Mouse (Mus musculus) embryo, embryonic 9.5 days (tissue): ENCODE measurements at regions not wholly inside any gene's neighbourhood (a gene's known extent, or its start where the extent isn't known, plus 50 kb on each side); places are given as distances from the start of the nearest gene placed in this dataset.

Source experiments
- DNase-seq: peaks from one replicate; pipeline ENCODE4 v3.0.0-alpha.2; 2017; ENCODE audit errors: extremely low spot score

DNA sequence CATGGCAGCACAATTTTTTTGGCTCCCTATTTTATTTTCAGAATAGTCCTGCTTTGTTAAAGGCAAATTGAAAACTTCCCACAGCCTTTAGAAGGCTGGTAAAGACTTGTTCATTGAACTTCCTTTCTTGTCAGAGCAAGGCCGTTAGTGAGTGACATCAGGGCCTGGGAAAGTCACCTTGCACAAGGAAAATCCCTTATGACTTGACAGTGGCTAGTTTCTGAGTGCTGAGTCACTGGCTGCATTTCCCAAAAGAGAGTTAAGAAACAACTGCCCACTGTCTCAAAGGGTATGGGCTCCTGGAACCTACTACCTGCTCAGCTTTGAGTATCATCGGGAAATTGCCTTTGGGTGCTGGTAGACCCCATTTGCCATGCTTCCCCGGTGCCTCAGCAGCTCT lies 89.2 kb upstream of the Marcks start:
- no peak for DNase-seq

DNA sequence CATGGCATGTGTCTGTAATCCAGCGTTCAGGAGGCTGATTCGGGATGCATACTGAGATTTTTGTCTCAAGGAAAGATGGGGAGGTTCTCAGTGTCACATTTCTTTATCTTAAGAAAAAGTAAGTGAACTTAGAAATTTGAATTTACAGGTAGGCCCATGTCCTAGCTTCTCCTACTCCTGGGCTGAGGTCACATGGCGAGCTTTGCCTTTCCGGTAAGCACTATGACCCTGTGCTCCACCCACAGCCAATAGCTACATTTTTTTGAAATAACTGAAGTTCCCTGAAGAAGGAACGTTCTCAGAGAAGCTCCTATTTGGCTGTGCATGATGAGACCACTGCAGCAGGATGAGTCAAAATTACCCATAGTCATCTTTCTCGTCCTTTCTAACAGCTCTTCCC lies 83.0 kb upstream of the Marcks start:
- DNase-seq, result no peak

DNA sequence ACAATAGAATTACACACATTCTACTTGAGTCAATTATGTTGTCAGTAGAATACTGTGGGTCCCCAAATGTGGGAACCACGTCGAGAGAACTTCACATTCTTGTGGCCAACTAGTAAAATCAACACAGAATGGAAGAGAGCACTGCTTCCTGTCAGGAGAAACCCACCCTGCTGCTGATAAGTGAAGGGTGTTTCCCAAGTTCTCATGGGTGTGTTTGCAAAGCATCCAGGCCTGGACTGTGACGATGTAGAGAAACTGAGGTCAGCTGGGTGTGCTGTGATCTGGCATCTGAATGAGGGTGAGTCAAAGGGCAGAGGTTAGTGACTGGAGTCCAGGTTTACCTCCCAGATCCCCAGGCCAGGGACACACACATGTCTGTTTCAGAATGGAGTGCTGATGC lies 81.7 kb upstream of the Marcks start:
- DNase-seq, result no peak

DNA sequence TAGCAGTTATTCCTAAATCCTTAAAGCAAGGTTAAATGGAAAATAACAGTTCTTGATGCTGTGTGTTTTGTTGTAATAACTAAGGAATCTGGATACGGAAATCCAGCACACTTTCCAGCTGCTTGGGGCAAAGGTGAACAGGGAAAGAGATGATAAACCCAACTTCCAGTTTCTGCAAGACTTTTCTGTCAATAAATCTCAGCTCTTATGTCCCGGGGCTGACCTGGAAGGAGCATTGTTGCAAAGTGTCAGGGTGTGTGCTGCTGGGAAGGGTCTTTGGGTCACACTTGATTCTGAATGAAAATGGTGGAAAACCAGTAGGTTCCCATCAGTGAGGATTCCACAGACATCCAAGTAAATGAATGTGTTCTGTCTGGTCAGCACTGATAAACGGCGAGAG lies 81.2 kb upstream of the Marcks start:
- peak; percentile 12 for DNase-seq

DNA sequence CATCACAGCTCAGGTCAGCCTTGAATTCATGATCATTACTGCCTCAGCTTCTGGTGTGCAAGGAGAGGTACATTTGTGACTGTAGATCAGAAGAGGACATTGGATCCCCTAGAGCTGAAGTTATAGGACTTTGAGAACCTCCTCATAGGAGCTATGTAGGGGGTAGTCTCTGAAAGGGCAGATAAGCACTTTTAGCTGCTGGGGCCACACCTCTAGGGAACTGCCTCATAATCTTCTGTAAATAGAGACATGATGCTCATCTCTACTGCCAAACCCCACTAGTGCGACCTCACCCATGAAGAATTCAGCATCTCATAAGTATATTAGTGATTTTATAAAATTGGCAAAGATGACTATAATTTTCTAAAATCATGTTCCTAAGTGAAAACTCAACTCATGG lies 80.7 kb upstream of the Marcks start:
- DNase-seq, result no peak

DNA sequence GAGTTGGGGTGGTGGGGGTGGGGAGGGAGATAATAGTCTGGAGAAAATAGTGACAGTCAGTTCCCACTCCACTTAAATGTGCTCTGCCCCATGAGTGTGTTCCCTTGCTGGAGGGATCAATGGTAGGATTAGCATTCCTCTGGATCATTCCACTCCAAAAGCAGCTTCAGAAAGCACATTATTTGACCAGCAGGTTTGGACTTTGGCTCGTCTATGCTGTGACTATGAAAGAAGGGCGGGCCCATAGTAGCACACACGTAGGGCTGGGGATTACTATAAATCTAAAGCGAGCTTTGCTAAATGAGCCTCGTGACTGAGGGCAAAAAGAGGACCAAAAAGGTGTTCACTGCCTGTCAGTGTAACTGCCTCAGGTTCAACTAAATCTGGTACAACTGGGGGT lies 75.9 kb upstream of the Marcks start:
- DNase-seq, result no peak

DNA sequence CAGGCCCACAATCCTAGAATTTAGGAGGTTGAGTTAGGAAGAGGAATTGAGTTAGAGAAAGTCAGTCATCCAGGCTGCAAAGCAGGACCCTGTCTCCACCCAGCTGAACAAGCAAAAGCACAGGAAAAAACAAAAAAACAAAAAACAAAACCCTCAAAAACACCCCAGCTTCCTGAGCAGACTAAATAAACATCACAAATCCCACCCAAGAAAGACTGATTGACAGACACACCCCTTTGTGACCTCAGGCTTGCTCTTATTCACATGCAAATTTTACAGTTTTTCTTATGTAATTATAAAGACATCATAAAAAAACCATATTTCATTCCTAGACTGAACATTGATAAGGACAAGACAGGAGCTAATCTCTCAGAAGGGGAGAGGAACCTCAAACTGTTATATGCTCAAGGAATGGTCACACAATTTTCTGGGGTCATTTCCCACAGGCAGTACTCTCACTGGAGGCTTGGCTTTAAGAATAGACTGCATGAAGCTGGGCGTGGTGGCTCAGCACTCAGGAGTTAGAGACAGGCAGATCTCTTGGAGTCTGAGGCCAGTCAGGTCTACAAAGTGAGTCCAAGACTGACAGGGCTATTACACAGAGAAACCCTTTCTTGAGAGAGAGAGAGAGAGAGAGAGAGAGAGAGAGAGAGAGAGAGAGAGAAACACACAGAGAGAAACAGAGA lies 73.8 kb upstream of the Marcks start:
- DNase-seq, result no peak

DNA sequence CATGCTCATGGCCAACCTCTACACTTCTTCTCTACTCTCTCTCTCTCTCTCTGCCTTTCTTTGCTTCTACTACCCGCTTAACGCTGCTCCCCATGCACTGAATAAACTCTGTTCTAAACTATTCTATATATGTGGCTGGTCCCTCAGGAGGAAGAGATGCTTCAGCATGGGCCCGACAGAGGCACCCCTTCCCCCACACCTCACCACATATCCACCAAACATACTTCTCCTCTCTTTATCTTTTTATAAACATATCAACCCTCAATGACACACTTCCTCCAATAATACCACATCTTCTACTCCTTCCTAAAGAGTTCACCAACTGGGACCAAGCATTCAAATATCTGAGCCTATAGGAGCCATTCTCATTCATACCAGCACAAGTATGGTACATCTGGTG lies 72.6 kb upstream of the Marcks start:
- no peak for DNase-seq

DNA sequence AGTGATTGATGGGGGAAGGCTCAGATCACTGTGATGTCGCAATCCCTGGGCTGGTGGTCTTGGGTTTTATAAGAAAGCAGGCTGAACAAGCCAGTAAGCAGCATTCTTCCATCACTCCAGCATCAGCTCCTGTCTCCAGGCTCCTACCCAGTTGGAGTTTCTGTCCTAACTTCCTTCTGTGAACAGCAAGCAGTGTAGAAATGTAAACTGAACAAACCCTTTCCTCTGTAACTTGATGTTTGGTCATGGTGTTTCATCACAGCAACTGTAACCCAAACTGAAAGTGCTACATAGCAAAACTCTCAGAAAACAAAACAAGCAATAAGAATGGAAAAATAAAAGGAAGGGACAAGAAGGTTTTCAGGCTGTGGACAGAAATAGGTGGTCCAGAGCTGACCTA lies 71.5 kb upstream of the Marcks start:
- DNase-seq, result no peak

DNA sequence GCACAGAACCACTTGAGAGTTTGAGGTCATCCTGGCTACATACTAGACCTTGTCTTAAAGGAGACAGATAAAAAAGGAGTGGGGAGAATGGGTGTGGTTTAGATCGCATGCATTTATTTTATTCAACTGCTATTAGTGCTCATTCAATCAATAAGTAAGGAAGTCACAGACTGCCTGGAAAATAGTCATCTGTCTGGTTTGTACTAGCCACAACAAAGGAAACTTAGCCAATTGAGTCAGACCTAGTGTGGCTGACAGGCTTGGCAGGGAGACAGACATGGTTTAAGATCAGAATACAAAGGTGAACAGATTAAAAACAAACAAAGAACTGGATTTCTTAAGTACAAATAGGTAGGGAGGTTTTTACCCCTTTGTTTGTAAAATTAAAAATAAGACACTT lies 68.3 kb upstream of the Marcks start:
- no peak for DNase-seq

DNA sequence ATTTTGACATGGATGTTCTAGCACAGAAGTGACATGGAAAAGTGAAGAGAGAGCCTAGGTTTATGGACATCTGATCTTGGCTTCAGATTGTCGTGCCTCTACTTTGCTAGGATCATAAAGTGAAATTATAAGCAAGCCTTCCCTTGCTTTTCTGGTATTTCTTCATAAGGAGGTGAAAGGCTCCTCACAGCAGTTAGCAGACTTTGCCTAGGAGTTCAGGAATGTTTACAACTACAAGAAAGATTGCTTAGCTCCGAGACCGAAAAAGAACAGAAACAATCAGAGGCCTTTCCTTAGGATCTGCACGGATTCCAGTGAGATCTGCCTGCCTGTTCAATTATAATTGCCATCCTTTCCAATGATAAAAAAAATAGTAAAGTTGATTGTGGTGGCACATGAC lies 67.8 kb upstream of the Marcks start:
- DNase-seq, result no peak

DNA sequence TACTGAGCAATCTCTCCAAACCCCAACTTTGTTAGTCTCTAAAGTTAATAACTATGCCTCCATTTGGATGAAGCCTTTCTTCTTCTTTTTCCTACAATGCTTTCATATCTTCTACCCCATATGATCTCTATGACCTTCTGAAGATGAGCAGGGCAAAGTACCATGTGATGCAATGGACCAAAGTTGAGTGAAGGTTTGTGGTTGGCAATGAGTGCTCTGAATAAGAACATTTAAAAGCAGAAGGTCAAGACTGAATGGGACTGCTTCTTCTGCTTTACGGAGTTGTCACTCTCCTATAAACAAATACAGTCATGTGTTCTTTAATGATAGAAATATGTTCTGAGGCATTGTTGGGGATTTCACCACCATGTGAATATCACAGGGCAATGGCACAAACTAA lies 65.0 kb upstream of the Marcks start:
- no peak for DNase-seq

DNA sequence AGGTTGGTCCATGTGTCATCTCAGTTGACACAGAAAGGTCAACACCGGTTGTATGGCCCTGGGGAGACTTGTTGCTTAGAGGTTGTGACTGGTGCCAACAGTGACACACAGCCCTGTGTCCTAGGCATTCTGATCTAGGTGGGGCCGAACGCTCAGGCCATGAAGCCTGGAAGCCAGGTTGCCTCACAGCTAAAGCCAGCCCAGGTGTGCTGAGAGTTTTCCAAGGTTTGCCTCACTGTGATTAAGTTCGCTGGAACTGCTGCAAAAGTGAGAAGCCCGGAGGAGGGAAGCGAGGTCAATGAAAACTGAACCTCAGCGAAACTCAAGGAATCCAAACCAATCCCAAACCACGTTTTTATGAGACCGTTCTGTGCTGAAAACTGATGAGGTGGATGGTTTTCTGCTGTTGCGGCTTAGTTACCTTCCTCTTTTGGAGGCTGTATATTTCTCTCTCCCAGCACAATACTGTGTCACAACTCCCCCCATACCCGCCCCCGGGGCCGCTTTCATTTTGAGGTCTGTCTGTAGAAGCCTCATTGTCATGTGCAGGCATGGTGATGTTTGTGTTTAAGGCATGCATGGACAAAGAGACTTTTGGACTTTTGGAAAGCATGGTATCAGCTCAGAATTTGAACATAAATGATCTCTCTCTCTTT lies 56.2 kb upstream of the Marcks start:
- DNase-seq, result no peak

DNA sequence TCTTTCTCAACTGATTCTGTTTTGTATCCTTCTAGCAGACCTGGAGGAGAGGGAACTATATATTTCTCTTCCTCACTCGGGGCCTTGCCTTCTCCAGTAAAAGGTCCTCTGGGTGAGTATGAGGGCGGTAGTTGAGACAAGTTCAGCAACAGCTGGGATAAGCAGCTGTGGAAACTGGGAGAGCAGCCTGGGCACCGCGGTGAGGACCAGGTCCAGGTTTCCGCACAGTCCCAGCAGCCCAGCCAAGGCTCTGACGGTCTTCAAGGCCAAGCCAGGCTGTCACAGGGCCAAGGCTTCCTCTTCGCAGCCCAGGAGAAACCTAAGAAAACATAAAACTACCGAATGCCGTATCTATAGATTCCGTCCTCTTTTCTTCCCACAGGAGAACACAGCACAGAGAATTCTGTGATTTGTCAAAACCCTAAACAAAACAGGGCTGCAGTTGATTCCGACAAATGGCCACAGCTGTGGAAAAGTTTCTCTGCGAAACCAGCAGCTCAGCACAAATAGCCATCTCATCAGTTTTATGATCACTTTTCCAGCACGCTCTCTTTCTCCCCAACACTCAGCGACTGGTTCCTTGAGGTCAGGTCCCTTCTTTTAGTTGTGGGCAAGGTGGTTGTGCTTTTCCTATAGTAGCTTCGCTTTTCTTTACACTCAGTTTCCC lies 55.5 kb upstream of the Marcks start:
- no peak for DNase-seq

DNA sequence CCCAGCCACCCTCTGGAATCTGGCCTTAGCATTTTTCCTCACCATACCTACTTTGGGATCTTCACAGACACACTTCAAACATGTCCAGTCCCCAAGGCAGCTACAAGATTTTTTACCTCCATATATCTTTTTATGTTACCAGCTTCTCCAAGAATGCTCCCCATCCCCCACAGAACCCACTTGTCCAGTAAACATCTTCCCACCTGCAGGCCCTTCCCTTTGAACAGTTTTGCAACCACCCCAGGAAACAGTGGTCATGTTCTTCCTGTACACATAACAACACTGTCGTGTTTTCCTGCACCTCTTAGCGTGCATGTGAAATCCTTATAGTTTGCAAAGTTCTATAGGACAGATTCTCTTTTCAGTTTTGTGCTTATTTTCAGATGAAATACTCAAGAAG lies 53.9 kb upstream of the Marcks start:
- DNase-seq, result no peak

DNA sequence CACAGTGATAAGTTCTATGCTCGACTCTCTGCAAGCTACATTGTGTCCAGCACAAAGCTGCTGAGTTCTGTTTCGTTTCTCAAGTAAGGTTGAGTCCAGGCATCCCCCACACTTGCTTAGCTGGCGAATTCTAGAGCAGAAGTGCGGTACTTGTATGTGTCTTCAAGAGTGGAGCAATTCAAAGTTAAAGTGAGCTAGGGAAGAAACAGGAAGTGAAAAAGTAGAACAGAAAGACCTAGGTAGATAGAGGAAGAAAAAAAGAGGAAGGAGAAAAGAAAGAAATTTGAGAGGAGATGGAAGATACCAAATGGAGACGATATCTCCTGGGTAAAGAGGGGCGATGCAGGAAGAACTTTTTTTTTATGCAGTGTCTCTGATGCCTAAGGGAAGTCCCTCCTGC lies 51.4 kb upstream of the Marcks start:
- DNase-seq, result no peak
